ENCODE assay signal across 11 mouse cellular contexts in the genomic region with DNA sequence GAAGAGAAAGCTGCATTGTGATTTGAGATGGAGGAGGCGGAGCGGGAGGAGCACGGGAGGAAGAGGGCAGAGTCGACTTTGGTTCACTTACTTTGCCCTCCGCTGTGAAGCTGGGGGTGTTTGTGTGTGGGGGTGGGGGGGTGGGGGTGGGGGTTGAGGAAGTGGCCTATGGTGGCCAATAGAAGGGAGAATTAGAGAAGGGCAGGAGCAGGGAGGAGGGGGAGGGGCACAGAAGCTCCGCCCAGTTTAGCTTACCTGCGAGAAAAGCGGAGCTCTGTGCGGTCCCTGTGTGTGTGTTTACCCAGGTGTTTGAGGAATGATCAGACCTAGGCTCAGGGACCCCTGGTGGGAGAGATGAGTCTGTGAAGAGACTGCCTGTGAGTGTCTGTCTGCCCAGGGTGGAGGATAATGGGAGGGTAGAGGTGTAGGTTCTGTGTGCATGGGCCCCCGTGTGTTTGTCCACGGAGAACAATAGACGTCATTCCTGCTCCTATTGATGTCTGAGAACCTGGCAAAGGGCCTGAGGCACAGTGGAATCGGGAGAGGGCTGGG. TPM values are rescaled to one million over a fixed set of nuclear protein-coding genes. Genes with fewer than 3 reads are reported as not detected.
DNase-seq lines count a peak whose midpoint lies in the region; ATAC-seq lines count a peak whose summit lies in the region.
"Had no signal": no experiment of that assay in that cellular context is flagged by ENCODE, and none has a peak within 500 bp of the region (broad histone marks: within the 10 kb centered on the region; RNA-seq: fewer than 3 reads in every experiment).

No protein-coding gene starts in this region.

- peak; percentile 32; the same call in 1 of the 2 replicates for ATAC-seq in hindbrain, embryonic 14.5 days (ENCODE audit: low FRiP score)
- no peak for ATAC-seq in hindbrain, embryonic 16.5 days
- ATAC-seq in intestine, embryonic 16.5 days: peak; percentile 47
- no peak for ATAC-seq in liver, embryonic 12.5 days
- ATAC-seq in stomach, embryonic 15.5 days (ENCODE audit: insufficient read depth, low FRiP score, low read depth): peak; percentile 57
- no peak for ATAC-seq in megakaryocyte progenitor cell, adult 5-6 weeks (replicated peaks; ENCODE audit: poor library complexity)
- ATAC-seq: midbrain, embryonic 15.5 days had no signal

- WGBS in hindbrain, embryonic 14.5 days: 30% methylated on average over 13 of the region's 13 CpGs
- WGBS in hindbrain, embryonic 16.5 days: 33% methylated on average over 13 of the region's 13 CpGs
- 24% methylated on average over 13 of the region's 13 CpGs for WGBS in intestine, embryonic 16.5 days
- WGBS in liver, embryonic 12.5 days (ENCODE audit: insufficient replicate concordance): 49% methylated on average over 13 of the region's 13 CpGs
- WGBS in stomach, embryonic 15.5 days: 32% methylated on average over 13 of the region's 13 CpGs

- H3K27ac ChIP-seq in hindbrain, embryonic 14.5 days: no peak overlapping the region
- no peak overlapping the region for H3K27ac ChIP-seq in hindbrain, embryonic 16.5 days (ENCODE audit: low read depth, low read length)
- peak overlapping the region; percentile 56; the same call in 1 of the 2 replicates for H3K27ac ChIP-seq in intestine, embryonic 16.5 days (ENCODE audit: low read length)
- H3K27ac ChIP-seq in liver, embryonic 12.5 days: no peak overlapping the region
- peak overlapping the region; percentile 81 for H3K27ac ChIP-seq in stomach, embryonic 15.5 days
- H3K27ac ChIP-seq: midbrain, embryonic 15.5 days had no signal

- no peaks in the 10 kb centered on the region for H3K9me3 ChIP-seq in hindbrain, embryonic 14.5 days (ENCODE audit: control insufficient read depth, low read length)
- H3K9me3 ChIP-seq in hindbrain, embryonic 16.5 days (ENCODE audit: control insufficient read depth, low read length): no peaks in the 10 kb centered on the region
- no peaks in the 10 kb centered on the region for H3K9me3 ChIP-seq in intestine, embryonic 16.5 days (ENCODE audit: control insufficient read depth, low read length)
- H3K9me3 ChIP-seq in liver, embryonic 12.5 days (replicated peaks): no peaks in the 10 kb centered on the region
- no peaks in the 10 kb centered on the region for H3K9me3 ChIP-seq in stomach, embryonic 15.5 days
- H3K9me3 ChIP-seq: G1E; midbrain, embryonic 15.5 days had no signal

- no peak overlapping the region for H3K4me2 ChIP-seq in hindbrain, embryonic 14.5 days (replicated peaks)
- H3K4me2 ChIP-seq in hindbrain, embryonic 16.5 days (ENCODE audit: low read length): no peak overlapping the region
- peak overlapping the region; percentile 30 for H3K4me2 ChIP-seq in intestine, embryonic 16.5 days (ENCODE audit: low read depth, low read length)
- H3K4me2 ChIP-seq in liver, embryonic 12.5 days: peak overlapping the region; percentile 27
- H3K4me2 ChIP-seq in stomach, embryonic 15.5 days: peak overlapping the region; percentile 38
- H3K4me2 ChIP-seq: midbrain, embryonic 15.5 days had no signal

- H3K36me3 ChIP-seq in hindbrain, embryonic 14.5 days (replicated peaks; ENCODE audit: control insufficient read depth, insufficient read depth): no peaks in the 10 kb centered on the region
- H3K36me3 ChIP-seq in hindbrain, embryonic 16.5 days (ENCODE audit: control insufficient read depth, insufficient read depth, low read length): no peaks in the 10 kb centered on the region
- H3K36me3 ChIP-seq in intestine, embryonic 16.5 days (ENCODE audit: control insufficient read depth, insufficient read depth, low read length): peaks cover 22% of the 10 kb centered on the region
- H3K36me3 ChIP-seq in liver, embryonic 12.5 days: peaks cover 35% of the 10 kb centered on the region
- peaks cover 20% of the 10 kb centered on the region for H3K36me3 ChIP-seq in stomach, embryonic 15.5 days
- H3K36me3 ChIP-seq: midbrain, embryonic 15.5 days had no signal

- H3K9ac ChIP-seq in hindbrain, embryonic 14.5 days: no peak overlapping the region
- no peak overlapping the region for H3K9ac ChIP-seq in hindbrain, embryonic 16.5 days (ENCODE audit: low read depth, low read length)
- H3K9ac ChIP-seq in intestine, embryonic 16.5 days (ENCODE audit: low read depth, low read length): no peak overlapping the region
- H3K9ac ChIP-seq in liver, embryonic 12.5 days: no peak overlapping the region
- no peak overlapping the region for H3K9ac ChIP-seq in stomach, embryonic 15.5 days
- H3K9ac ChIP-seq: midbrain, embryonic 15.5 days had no signal

- DNase-seq in hindbrain, embryonic 14.5 days (ENCODE audit: low spot score): no peak
- no peak for DNase-seq in ovary, postnatal 10 days (ENCODE audit: low spot score)
- no peak for DNase-seq in layer of hippocampus, adult 11-12 months (ENCODE audit: low spot score)

- 0 out of 2 replicates have a peak, but pooled peaks cover 4% of the 10 kb centered on the region for H3K4me1 ChIP-seq in hindbrain, embryonic 14.5 days (replicated peaks; ENCODE audit: control insufficient read depth, insufficient read depth, low read length)
- H3K4me1 ChIP-seq in hindbrain, embryonic 16.5 days (ENCODE audit: control insufficient read depth, insufficient read depth, low read depth, low read length): 0 out of 2 replicates have a peak, but pooled peaks cover 3% of the 10 kb centered on the region
- H3K4me1 ChIP-seq in intestine, embryonic 16.5 days (ENCODE audit: control insufficient read depth, insufficient read depth, low read length): peaks cover 19% of the 10 kb centered on the region
- peaks cover 87% of the 10 kb centered on the region for H3K4me1 ChIP-seq in liver, embryonic 12.5 days
- peaks cover 33% of the 10 kb centered on the region for H3K4me1 ChIP-seq in stomach, embryonic 15.5 days
- H3K4me1 ChIP-seq: midbrain, embryonic 15.5 days had no signal

- no peaks in the 10 kb centered on the region for H3K27me3 ChIP-seq in hindbrain, embryonic 14.5 days (ENCODE audit: control insufficient read depth, insufficient read depth, low read length)
- H3K27me3 ChIP-seq in hindbrain, embryonic 16.5 days (replicated peaks; ENCODE audit: control insufficient read depth, insufficient read depth, low read length): no peaks in the 10 kb centered on the region
- H3K27me3 ChIP-seq in intestine, embryonic 16.5 days (replicated peaks; ENCODE audit: control insufficient read depth, insufficient read depth, low read length): no peaks in the 10 kb centered on the region
- no peaks in the 10 kb centered on the region for H3K27me3 ChIP-seq in liver, embryonic 12.5 days (replicated peaks)
- no peaks in the 10 kb centered on the region for H3K27me3 ChIP-seq in stomach, embryonic 15.5 days (replicated peaks)
- H3K27me3 ChIP-seq: midbrain, embryonic 15.5 days had no signal

- H3K4me3 ChIP-seq in hindbrain, embryonic 14.5 days (replicated peaks; ENCODE audit: low read length): no peak overlapping the region
- H3K4me3 ChIP-seq in hindbrain, embryonic 16.5 days (ENCODE audit: low read length): no peak overlapping the region
- peak overlapping the region; percentile 3; the same call in 1 of the 2 replicates for H3K4me3 ChIP-seq in intestine, embryonic 16.5 days (ENCODE audit: low read length)
- no peak overlapping the region for H3K4me3 ChIP-seq in liver, embryonic 12.5 days
- H3K4me3 ChIP-seq in stomach, embryonic 15.5 days (replicated peaks): no peak overlapping the region
- H3K4me3 ChIP-seq: midbrain, embryonic 15.5 days had no signal

RNA-seq across cellular contexts. Expression of a gene that starts 10.1 kb away (rescaled TPM):
- polyA plus RNA-seq in hindbrain, embryonic 14.5 days (2014; fragmentation: Nextera tagmentation; extraction: Ambion mirVana): 3.7 and 5.5 TPM in 2 replicates
- polyA plus RNA-seq in hindbrain, embryonic 16.5 days (2015; fragmentation: Nextera tagmentation; extraction: Ambion mirVana): 4.9 and 5.4 TPM in 2 replicates
- 1.1 and 1.3 TPM in 2 replicates for polyA plus RNA-seq in intestine, embryonic 16.5 days (2015; fragmentation: Nextera tagmentation; extraction: Ambion mirVana)
- polyA plus RNA-seq in liver, embryonic 12.5 days (2016; fragmentation: Nextera tagmentation; extraction: Ambion mirVana): 0.55 and 0.79 TPM in 2 replicates
- polyA plus RNA-seq in stomach, embryonic 15.5 days (2015; fragmentation: Nextera tagmentation; extraction: Ambion mirVana): 2.4 TPM in 2 replicates
- total RNA-seq in megakaryocyte progenitor cell, adult 5-6 weeks (2015): 0.12 TPM in 1 of 2 replicates, not detected in the other
- not detected in 2 replicates for total RNA-seq in megakaryocyte progenitor cell, adult 5-6 weeks (2017)
- polyA plus RNA-seq: G1E had no signal

RNA-seq across cellular contexts. Expression of a gene that starts 10.7 kb away (rescaled TPM):
- 53.0 and 62.6 TPM in 2 replicates for polyA plus RNA-seq in hindbrain, embryonic 14.5 days (2014; fragmentation: Nextera tagmentation; extraction: Ambion mirVana)
- 71.7 and 84.9 TPM in 2 replicates for polyA plus RNA-seq in hindbrain, embryonic 16.5 days (2015; fragmentation: Nextera tagmentation; extraction: Ambion mirVana)
- polyA plus RNA-seq in intestine, embryonic 16.5 days (2015; fragmentation: Nextera tagmentation; extraction: Ambion mirVana): 469 and 470 TPM in 2 replicates
- polyA plus RNA-seq in liver, embryonic 12.5 days (2016; fragmentation: Nextera tagmentation; extraction: Ambion mirVana): 177 and 178 TPM in 2 replicates
- 341 and 366 TPM in 2 replicates for polyA plus RNA-seq in stomach, embryonic 15.5 days (2015; fragmentation: Nextera tagmentation; extraction: Ambion mirVana)
- total RNA-seq in megakaryocyte progenitor cell, adult 5-6 weeks (2015): 621 and 639 TPM in 2 replicates
- total RNA-seq in megakaryocyte progenitor cell, adult 5-6 weeks (2017): 290 and 305 TPM in 2 replicates

RNA-seq across cellular contexts. Expression of a gene that starts 28.9 kb away (rescaled TPM):
- 27.6 and 28.5 TPM in 2 replicates for polyA plus RNA-seq in hindbrain, embryonic 14.5 days (2014; fragmentation: Nextera tagmentation; extraction: Ambion mirVana)
- polyA plus RNA-seq in hindbrain, embryonic 16.5 days (2015; fragmentation: Nextera tagmentation; extraction: Ambion mirVana): 32.9 and 42.5 TPM in 2 replicates
- polyA plus RNA-seq in intestine, embryonic 16.5 days (2015; fragmentation: Nextera tagmentation; extraction: Ambion mirVana): 109 and 110 TPM in 2 replicates
- polyA plus RNA-seq in liver, embryonic 12.5 days (2016; fragmentation: Nextera tagmentation; extraction: Ambion mirVana): 3.9 and 4.2 TPM in 2 replicates
- 49.0 and 50.1 TPM in 2 replicates for polyA plus RNA-seq in stomach, embryonic 15.5 days (2015; fragmentation: Nextera tagmentation; extraction: Ambion mirVana)
- 0.10 TPM in 1 of 2 replicates, not detected in the other for total RNA-seq in megakaryocyte progenitor cell, adult 5-6 weeks (2015)
- total RNA-seq in megakaryocyte progenitor cell, adult 5-6 weeks (2017): 0.30 TPM in 1 of 2 replicates, not detected in the other
- total RNA-seq: granulocyte monocyte progenitor cell, adult 5-6 weeks had no signal
- polyA plus RNA-seq: G1E had no signal

RNA-seq across cellular contexts. Expression of a gene that starts 35.3 kb away (rescaled TPM):
- 0.15 and 0.26 TPM in 2 replicates for polyA plus RNA-seq in hindbrain, embryonic 14.5 days (2014; fragmentation: Nextera tagmentation; extraction: Ambion mirVana)
- polyA plus RNA-seq in hindbrain, embryonic 16.5 days (2015; fragmentation: Nextera tagmentation; extraction: Ambion mirVana): 0.11 and 0.23 TPM in 2 replicates
- 1.6 and 2.3 TPM in 2 replicates for polyA plus RNA-seq in intestine, embryonic 16.5 days (2015; fragmentation: Nextera tagmentation; extraction: Ambion mirVana)
- polyA plus RNA-seq in liver, embryonic 12.5 days (2016; fragmentation: Nextera tagmentation; extraction: Ambion mirVana): 1.1 and 1.3 TPM in 2 replicates
- polyA plus RNA-seq in stomach, embryonic 15.5 days (2015; fragmentation: Nextera tagmentation; extraction: Ambion mirVana): 0.79 and 1.0 TPM in 2 replicates
- 0.35 and 0.49 TPM in 2 replicates for total RNA-seq in megakaryocyte progenitor cell, adult 5-6 weeks (2015)
- 0.41 and 0.62 TPM in 2 replicates for total RNA-seq in megakaryocyte progenitor cell, adult 5-6 weeks (2017)
- total RNA-seq: G1E; granulocyte monocyte progenitor cell, adult 5-6 weeks had no signal
- polyA plus RNA-seq: G1E had no signal

RNA-seq across cellular contexts. Expression of a gene that starts 45.2 kb away (rescaled TPM):
- 0.75 and 0.90 TPM in 2 replicates for polyA plus RNA-seq in hindbrain, embryonic 14.5 days (2014; fragmentation: Nextera tagmentation; extraction: Ambion mirVana)
- 0.84 and 1.2 TPM in 2 replicates for polyA plus RNA-seq in hindbrain, embryonic 16.5 days (2015; fragmentation: Nextera tagmentation; extraction: Ambion mirVana)
- 0.15 and 0.31 TPM in 2 replicates for polyA plus RNA-seq in intestine, embryonic 16.5 days (2015; fragmentation: Nextera tagmentation; extraction: Ambion mirVana)
- not detected in 2 replicates for polyA plus RNA-seq in liver, embryonic 12.5 days (2016; fragmentation: Nextera tagmentation; extraction: Ambion mirVana)
- polyA plus RNA-seq in stomach, embryonic 15.5 days (2015; fragmentation: Nextera tagmentation; extraction: Ambion mirVana): 0.46 and 1.8 TPM in 2 replicates
- total RNA-seq in megakaryocyte progenitor cell, adult 5-6 weeks (2015): not detected in 2 replicates
- total RNA-seq in megakaryocyte progenitor cell, adult 5-6 weeks (2017): not detected in 2 replicates
- total RNA-seq: G1E; granulocyte monocyte progenitor cell, adult 5-6 weeks had no signal
- polyA plus RNA-seq: G1E had no signal

Comparison
In these comparisons a context has a peak if more than half of its experiments do, and no peak if none do; other contexts are left out.
1. ATAC-seq: peak in hindbrain, embryonic 14.5 days (single experiment), intestine, embryonic 16.5 days (single experiment) and stomach, embryonic 15.5 days (single experiment); none in hindbrain, embryonic 16.5 days (single experiment), liver, embryonic 12.5 days (single experiment) and megakaryocyte progenitor cell, adult 5-6 weeks (single experiment).
2. H3K27ac ChIP-seq: peak in intestine, embryonic 16.5 days (single experiment) and stomach, embryonic 15.5 days (single experiment); none in hindbrain, embryonic 14.5 days (single experiment), hindbrain, embryonic 16.5 days (single experiment) and liver, embryonic 12.5 days (single experiment).
3. H3K4me2 ChIP-seq: peak in intestine, embryonic 16.5 days (single experiment), liver, embryonic 12.5 days (single experiment) and stomach, embryonic 15.5 days (single experiment); none in hindbrain, embryonic 14.5 days (single experiment) and hindbrain, embryonic 16.5 days (single experiment).